ENCODE assay signal across 7 mouse cellular contexts in the genomic region with DNA sequence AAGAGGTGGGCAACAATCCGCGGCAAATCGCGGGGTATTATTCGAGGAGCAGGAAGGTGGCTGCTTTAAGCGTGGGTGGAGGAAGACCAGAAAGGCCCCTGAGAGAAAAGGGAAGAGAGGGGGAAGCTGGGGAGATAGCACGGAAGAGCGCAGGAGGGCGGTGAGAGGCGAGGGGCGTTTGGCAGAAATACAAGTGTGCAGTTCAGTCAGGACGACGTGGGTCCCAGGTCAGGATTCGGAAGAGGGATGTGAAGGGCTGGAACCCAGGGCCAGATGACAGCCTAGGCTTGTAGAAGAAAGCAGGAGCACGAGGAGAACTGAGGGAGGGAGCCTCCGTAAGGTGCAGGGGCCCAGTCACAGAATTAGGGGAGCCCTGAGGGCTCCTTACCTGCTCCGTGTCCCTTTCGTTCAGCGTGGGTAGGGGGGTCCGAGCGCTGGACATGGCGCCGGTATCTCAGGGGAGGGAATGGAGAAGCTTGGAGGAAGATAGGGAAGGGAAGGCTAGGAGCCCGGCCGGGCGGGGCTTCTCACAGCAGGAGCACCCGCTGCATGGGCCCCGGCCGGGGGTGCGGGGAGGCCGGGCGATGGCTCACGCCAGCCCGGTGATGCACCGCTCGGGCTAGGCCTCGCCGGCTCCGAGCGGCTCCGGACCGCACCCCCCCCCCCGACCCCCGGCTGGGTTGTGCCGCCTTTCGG. TPM values are rescaled to one million over a fixed set of nuclear protein-coding genes. Genes with fewer than 3 reads are reported as not detected.
DNase-seq lines count a peak whose midpoint lies in the region; ATAC-seq lines count a peak whose summit lies in the region.

No protein-coding gene starts in this region.

- peak overlapping the region; percentile 86 for H3K27ac ChIP-seq in intestine, embryonic 16.5 days (ENCODE audit: low read length)
- H3K27ac ChIP-seq in midbrain, embryonic 10.5 days (replicated peaks): peak overlapping the region; percentile 93

- no peaks in the 10 kb centered on the region for H3K9me3 ChIP-seq in intestine, embryonic 16.5 days (ENCODE audit: control insufficient read depth, low read length)
- no peaks in the 10 kb centered on the region for H3K9me3 ChIP-seq in midbrain, embryonic 10.5 days (replicated peaks)

- peak overlapping the region; percentile 93 for H3K4me2 ChIP-seq in intestine, embryonic 16.5 days (ENCODE audit: low read depth, low read length)

- WGBS in intestine, embryonic 16.5 days: 2% methylated on average over 30 of the region's 46 CpGs
- under 1% methylated on average over 37 of the region's 46 CpGs for WGBS in midbrain, embryonic 10.5 days

- H3K36me3 ChIP-seq in intestine, embryonic 16.5 days (ENCODE audit: control insufficient read depth, insufficient read depth, low read length): no peaks in the 10 kb centered on the region
- H3K36me3 ChIP-seq in midbrain, embryonic 10.5 days: peaks cover 9% of the 10 kb centered on the region; the same call in 1 of the 2 replicates

- no peaks in the 10 kb centered on the region for H3K27me3 ChIP-seq in intestine, embryonic 16.5 days (replicated peaks; ENCODE audit: control insufficient read depth, insufficient read depth, low read length)
- no peaks in the 10 kb centered on the region for H3K27me3 ChIP-seq in midbrain, embryonic 10.5 days (ENCODE audit: low read depth, poor library complexity, severe bottlenecking)

- peak; percentile 28 for ATAC-seq in erythroblast, adult 5-6 weeks (replicated peaks; ENCODE audit: low FRiP score, poor library complexity, severe bottlenecking)
- peak; percentile 74 for ATAC-seq in intestine, embryonic 16.5 days

- H3K4me1 ChIP-seq in intestine, embryonic 16.5 days (ENCODE audit: control insufficient read depth, insufficient read depth, low read length): peaks cover 39% of the 10 kb centered on the region
- H3K4me1 ChIP-seq in midbrain, embryonic 10.5 days: peaks cover 47% of the 10 kb centered on the region

- peak overlapping the region; percentile 74 for H3K4me3 ChIP-seq in intestine, embryonic 16.5 days (ENCODE audit: low read length)
- H3K4me3 ChIP-seq in midbrain, embryonic 10.5 days: peak overlapping the region; percentile 92

- peak overlapping the region; percentile 87 for H3K9ac ChIP-seq in intestine, embryonic 16.5 days (ENCODE audit: low read depth, low read length)

- DNase-seq in layer of hippocampus, adult 11-12 months (ENCODE audit: low spot score): peak; percentile 25
- no peak for DNase-seq in layer of hippocampus, postnatal 36 days
- DNase-seq in MN1 (ENCODE audit: low spot score): peak; percentile 9
- DNase-seq in midbrain, embryonic 10.5 days (ENCODE audit: low spot score): no peak
- no peak for DNase-seq in natural killer cell, adult 2 months (ENCODE audit: low spot score in 2 of 2)

RNA-seq across cellular contexts. Expression of a gene that starts 0.7 kb away (rescaled TPM):
- total RNA-seq in layer of hippocampus, postnatal 36 days (2021): 100 to 1,000 TPM; 111 to 118 TPM
- 39.9 and 57.1 TPM in 2 replicates for total RNA-seq in erythroblast, adult 5-6 weeks (2015; ENCODE audit: low replicate concordance)
- 19.4 and 48.1 TPM in 2 replicates for total RNA-seq in erythroblast, adult 5-6 weeks (2017; ENCODE audit: low replicate concordance)
- polyA plus RNA-seq in intestine, embryonic 16.5 days (2015; fragmentation: Nextera tagmentation; extraction: Ambion mirVana): 39.1 and 41.4 TPM in 2 replicates
- 45.5 and 46.0 TPM in 2 replicates for polyA plus RNA-seq in midbrain, embryonic 10.5 days (2016; fragmentation: Nextera tagmentation; extraction: Ambion mirVana)

RNA-seq across cellular contexts. Expression of a gene that starts 41.9 kb away (rescaled TPM):
- total RNA-seq in layer of hippocampus, postnatal 36 days (2021): 10 to 100 TPM; 31.8 to 36.9 TPM
- 3.3 and 7.5 TPM in 2 replicates for total RNA-seq in erythroblast, adult 5-6 weeks (2015; ENCODE audit: low replicate concordance)
- 0.09 TPM in 1 of 2 replicates, not detected in the other for total RNA-seq in erythroblast, adult 5-6 weeks (2017; ENCODE audit: low replicate concordance)
- 17.4 and 18.2 TPM in 2 replicates for polyA plus RNA-seq in intestine, embryonic 16.5 days (2015; fragmentation: Nextera tagmentation; extraction: Ambion mirVana)
- polyA plus RNA-seq in midbrain, embryonic 10.5 days (2016; fragmentation: Nextera tagmentation; extraction: Ambion mirVana): 43.1 and 51.7 TPM in 2 replicates

Comparison
In these comparisons a context has a peak if more than half of its experiments do, and no peak if none do; other contexts are left out.
1. DNase-seq: peak in layer of hippocampus, adult 11-12 months (single experiment) and MN1 (single experiment); none in layer of hippocampus, postnatal 36 days (0 of 2), midbrain, embryonic 10.5 days (single experiment) and natural killer cell, adult 2 months (0 of 2).